ENCODE assay signal across 8 mouse cellular contexts in genomic region chr11:5520412-5521265, GRCm38 (mm10). TPM values are rescaled to one million over a fixed set of nuclear protein-coding genes. Genes with fewer than 3 reads are reported as not detected.
DNase-seq lines count a peak whose midpoint lies in the region; ATAC-seq and TF ChIP-seq lines count a peak whose summit lies in the region.

Gene Xbp1, plus strand, starts transcription at chr11:5520659.

- TF ChIP-seq CTCF in cortical plate, adult 2 months (IDR thresholded peaks at IDR 0.05; ENCODE audit: extremely low read depth, insufficient read depth, low read length) = no peak

- peaks cover 7% of the 10 kb centered on the region for H3K4me1 ChIP-seq in cortical plate, adult 2 months (ENCODE audit: control insufficient read depth, insufficient read depth, low read length)

- peak; percentile 98 for DNase-seq in gastrocnemius, postnatal 10 days
- peak; percentile 97 to 99 for DNase-seq in left cerebral cortex, postnatal 10 days (ENCODE audit: extremely low spot score in 1 of 2, low spot score in 2 of 2)
- peak; percentile 98 for DNase-seq in right cerebral cortex, postnatal 25 days
- DNase-seq in urinary bladder, postnatal 4 days (ENCODE audit: low spot score in 2 of 2) = peak; percentile 95 to 98

- H3K4me3 ChIP-seq in cortical plate, adult 2 months (ENCODE audit: insufficient read depth, low read length) = peak within 1 kb of the TSS; percentile 94

- peak; percentile 89 for ATAC-seq in activated CD4-positive, CD25-positive, alpha-beta regulatory T cell, adult 4 months
- peak; percentile 94 for ATAC-seq in inflammation-experienced regulatory T-cells, adult 6 months
- peak; percentile 91 for ATAC-seq in megakaryocyte-erythroid progenitor cell, adult 5-6 weeks (replicated peaks; ENCODE audit: low FRiP score, low TSS enrichment, poor library complexity, severe bottlenecking)

- intact Hi-C loops in left cerebral cortex, postnatal 10 days (cut with DNase I) = loop anchor here (5.0 kb wide), 1 partner anchor 33 kb away; no protein-coding TSS in a partner anchor

- peak within 1 kb of the TSS; percentile 95 for H3K27ac ChIP-seq in cortical plate, adult 2 months (ENCODE audit: insufficient read depth, low read length)

- peak; percentile 74; the same call in 1 of the 2 replicates for TF ChIP-seq POLR2A in cortical plate, adult 2 months (IDR thresholded peaks at IDR 0.05; ENCODE audit: extremely low read depth, insufficient read depth, low read length)

RNA-seq across cellular contexts. Expression of gene Xbp1, which starts in this region (rescaled TPM):
- 10 to 100 TPM; 52.4 to 55.6 TPM for polyA plus RNA-seq in activated CD4-positive, CD25-positive, alpha-beta regulatory T cell, adult 4 months (2017; shearing (Covaris generic))
- polyA plus RNA-seq in cortical plate, adult 2 months (2012; rRNA removed) = 64.8 and 72.8 TPM in 2 replicates
- 10 to 100 TPM; 44.6 to 57.0 TPM for total RNA-seq in gastrocnemius, postnatal 10 days (2021)
- 10 to 100 TPM; 41.8 to 48.9 (median 45.0) TPM for polyA plus RNA-seq in inflammation-experienced regulatory T-cells, adult 6 months (2017; shearing (Covaris generic))
- total RNA-seq in left cerebral cortex, postnatal 10 days (2021) = 10 to 100 TPM; 68.5 to 76.6 TPM
- total RNA-seq in megakaryocyte-erythroid progenitor cell, adult 5-6 weeks (2014; fragmentation: Nextera tagmentation) = 32.9 and 35.4 TPM in 2 replicates
- 32.5 and 52.3 TPM in 2 replicates for total RNA-seq in megakaryocyte-erythroid progenitor cell, adult 5-6 weeks (2017)

Comparison
In these comparisons a context has a peak if more than half of its experiments do, and no peak if none do; other contexts are left out.
1. Peak in every context shown above with its lines: DNase-seq, ATAC-seq, H3K4me3 ChIP-seq and H3K27ac ChIP-seq.